Mouse (Mus musculus) spleen, postnatal 0 days (tissue): ENCODE results near the gene En1. TPM values are rescaled to one million over a fixed set of nuclear protein-coding genes. Genes with fewer than 3 reads are reported as not detected.

ENCODE experiments used
- polyA plus RNA-seq: library from polyadenylated mRNA; unstranded; fragments of >200 nt; fragmentation: Nextera tagmentation; extraction: Ambion mirVana; gene quantifications from 2 replicates; pipeline ENCODE4 v1.2.1, GENCODE M21; 2015

The En1 gene
- polyA plus RNA-seq = not detected in 2 replicates

GRCm38 (mm10) chr1:120602031-120602730 is at the start of gene En1:
En1 (plus strand) TSS chr1:120602418.

Other genes starting within 250 kb of the En1 start
- 5.0 and 7.7 TPM in 2 replicates for gene Marco, start 97.4 kb upstream of the En1 start, polyA plus RNA-seq